Mouse (Mus musculus): ENCODE measurements around the gene Cldn3.

- TF ChIP-seq POLR2A (IDR thresholded peaks at IDR 0.05; ENCODE audit: borderline replicate concordance, extremely low read depth, insufficient read depth, insufficient read length, poor library complexity, severe bottlenecking) (no peak), CTCF (IDR thresholded peaks at IDR 0.05; ENCODE audit: borderline replicate concordance, extremely low read depth, insufficient read depth, insufficient read length) (no peak)
Observed at GRCm38 (mm10) chr5:135010320-135010709, 24.3 kb downstream of the Cldn3 start.

Data from brain, embryonic 14.5 days (tissue).